Mouse (Mus musculus) heart, adult 2 months (tissue): ENCODE measurements around the gene Ndufv1.

Experiments
- CTCF ChIP-seq: fragments of 200-600 bp; IDR thresholded peaks from 2 replicates; pipeline ENCODE4 v1.8.1; 2022; ENCODE audit warnings: antibody characterized with exemption, mild to moderate bottlenecking, moderate library complexity
- EP300 ChIP-seq: fragments of 200-500 bp; IDR thresholded peaks from 2 replicates; pipeline ENCODE4 v1.6.1; 2011; ENCODE audit warnings: low read depth, low read length, control low read depth; ENCODE audit not compliant: insufficient read depth
- POLR2A ChIP-seq: fragments of 200-500 bp; IDR thresholded peaks from 2 replicates; pipeline ENCODE4 v1.6.1; 2011; ENCODE audit warnings: mild to moderate bottlenecking, low read depth, low read length, control low read depth; ENCODE audit not compliant: insufficient read depth

GRCm38 (mm10) chr19:4057962-4058361 is 45.4 kb upstream of the Ndufv1 start:
- TF ChIP-seq POLR2A, result no peak
- no peak for TF ChIP-seq CTCF
- no peak for TF ChIP-seq EP300
